Mouse (Mus musculus) ES-E14 (cell line): ENCODE data around the gene Rab39b.

Experiments used
- MAFK ChIP-seq: IDR thresholded peaks from 2 replicates; pipeline ENCODE4 v1.6.1; 2014; ENCODE audit warnings: mild to moderate bottlenecking, low read depth, low read length, inconsistent platforms; ENCODE audit not compliant: insufficient read depth
- ZC3H11A ChIP-seq: IDR thresholded peaks from 2 replicates; pipeline ENCODE4 v1.6.1; 2012; ENCODE audit warnings: low read depth, mild to moderate bottlenecking, inconsistent platforms, low read length, borderline replicate concordance

- TF ChIP-seq MAFK (no peak), ZC3H11A (no peak)
Observed at GRCm38 (mm10) chrX:75578539-75578938, 508 bp upstream of the Rab39b start.
